Mouse (Mus musculus) embryonic stem cell, embryonic (primary cell): ENCODE data around the gene D430041D05Rik.

Source experiments
- CTCF ChIA-PET, 4 experiments: fragments of 300-600 bp in 2 of 4; fragments of 350-600 bp in 2 of 4; sonication (Branson Sonifier 250); formaldehyde crosslinking; loops; one replicate each; lab custom pipeline; 2022; ENCODE audit warnings: inconsistent platforms in 2 of 4; lab: Charles Lee
- POLR2A ChIA-PET, 4 experiments: fragments of 300-600 bp in 2 of 4; fragments of 350-600 bp in 2 of 4; sonication (Branson Sonifier 250); formaldehyde crosslinking; loops; one replicate each; lab custom pipeline; 2022; ENCODE audit warnings: antibody characterized with exemption in 4 of 4, inconsistent platforms in 1 of 4; lab: Charles Lee

The D430041D05Rik gene

DNA sequence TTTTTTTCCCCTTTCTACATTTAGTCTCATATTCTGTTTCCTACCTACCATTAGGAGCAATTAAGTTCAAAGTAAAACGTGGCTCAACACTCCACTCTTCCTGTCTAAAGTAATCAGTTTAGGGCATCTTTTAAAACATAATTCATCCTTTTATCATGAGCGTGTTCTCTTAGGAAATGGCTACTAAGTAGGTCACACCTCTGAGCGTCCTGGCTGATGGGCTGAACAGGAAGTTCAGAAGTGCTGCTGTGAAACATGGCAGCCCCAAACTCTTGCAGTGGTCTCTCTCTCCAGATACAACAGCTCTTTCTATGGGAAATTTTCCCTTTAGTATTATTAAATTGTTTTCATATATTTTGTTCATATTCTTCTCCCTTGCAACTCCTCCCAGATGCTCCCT, 223.7 kb downstream of the D430041D05Rik start:
- CTCF ChIA-PET = interaction anchor here in 1 of 4 experiments (0.6 kb wide), 1 partner anchor 238 kb away, joined by 3 read pairs; no protein-coding TSS in a partner anchor

DNA sequence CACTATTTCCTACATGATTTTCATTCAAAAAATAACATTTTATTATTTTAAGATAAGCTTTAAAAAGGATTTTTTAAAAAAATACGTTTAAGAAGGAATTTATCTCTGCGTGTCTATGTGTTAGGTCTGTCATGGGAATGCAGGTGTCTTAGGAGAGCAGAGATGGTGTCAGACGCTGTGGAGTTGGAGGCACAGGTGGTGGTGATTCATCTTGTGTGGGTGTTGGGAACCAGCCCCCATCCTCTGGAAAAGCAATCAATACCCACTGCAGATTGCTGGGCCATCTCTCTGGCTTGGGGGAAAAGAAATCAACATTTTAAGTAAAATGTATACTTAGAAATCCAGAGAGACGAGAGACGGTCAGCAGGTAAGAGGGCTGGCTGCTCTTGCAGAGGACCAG, 225.2 kb downstream of the D430041D05Rik start:
- POLR2A ChIA-PET = no interaction called here
- CTCF ChIA-PET = no interaction called here

More for the DNA sequence above, 223.7 kb downstream of the D430041D05Rik start:
- POLR2A ChIA-PET = no interaction called here

GRCm38 (mm10) chr2:104184296-104184695, 226.5 kb downstream of the D430041D05Rik start:
- ChIA-PET CTCF (no interaction called here), POLR2A (no interaction called here)

DNA sequence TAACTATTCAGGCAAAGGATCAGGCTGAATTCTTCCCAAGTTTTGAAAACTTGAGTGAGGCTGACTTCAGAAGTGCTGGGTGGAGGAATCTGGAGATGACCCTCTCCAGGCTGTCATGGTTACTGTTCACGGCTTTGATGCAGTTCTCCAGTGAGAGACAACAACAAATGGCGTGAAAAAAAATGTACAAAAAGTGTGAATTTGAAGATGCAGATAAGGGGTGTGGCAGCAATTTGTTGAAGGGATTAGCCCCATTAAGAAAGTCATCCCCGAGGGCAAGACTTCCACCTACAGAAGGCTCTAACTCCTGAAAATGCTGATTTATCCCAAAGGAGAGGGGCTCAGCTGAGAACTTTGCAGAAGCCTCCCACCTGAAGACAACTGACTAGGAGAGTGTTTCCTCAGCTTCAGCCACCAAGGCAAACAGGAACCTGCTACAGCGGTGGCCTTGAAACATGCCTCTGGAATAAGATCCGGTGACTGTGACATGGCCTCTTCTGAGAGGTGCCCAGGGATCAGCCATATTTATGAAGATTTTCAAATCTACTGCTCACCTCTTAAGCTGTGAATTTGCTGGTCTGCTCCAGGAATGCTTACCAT, 227.5 kb downstream of the D430041D05Rik start:
- ChIA-PET CTCF (no interaction called here), POLR2A (no interaction called here)

- CTCF ChIA-PET = no interaction called here
- POLR2A ChIA-PET = interaction anchor here in 1 of 4 experiments (0.5 kb wide), 1 partner anchor 150 kb away, joined by 3 read pairs; no protein-coding TSS in a partner anchor
These were observed 231.2 kb downstream of the D430041D05Rik start for GRCm38 (mm10) chr2:104179636-104180035.

GRCm38 (mm10) chr2:104178251-104178650, 232.6 kb downstream of the D430041D05Rik start:
- ChIA-PET CTCF (interaction anchor here in 1 of 4 experiments (0.6 kb wide), 1 partner anchor 123 kb away, joined by 4 read pairs; no protein-coding TSS in a partner anchor), POLR2A (interaction anchor here in 1 of 4 experiments (1.2 kb wide), 1 partner anchor 233 kb away, joined by 3 read pairs; the partner anchor contains the start of gene D430041D05Rik)

DNA sequence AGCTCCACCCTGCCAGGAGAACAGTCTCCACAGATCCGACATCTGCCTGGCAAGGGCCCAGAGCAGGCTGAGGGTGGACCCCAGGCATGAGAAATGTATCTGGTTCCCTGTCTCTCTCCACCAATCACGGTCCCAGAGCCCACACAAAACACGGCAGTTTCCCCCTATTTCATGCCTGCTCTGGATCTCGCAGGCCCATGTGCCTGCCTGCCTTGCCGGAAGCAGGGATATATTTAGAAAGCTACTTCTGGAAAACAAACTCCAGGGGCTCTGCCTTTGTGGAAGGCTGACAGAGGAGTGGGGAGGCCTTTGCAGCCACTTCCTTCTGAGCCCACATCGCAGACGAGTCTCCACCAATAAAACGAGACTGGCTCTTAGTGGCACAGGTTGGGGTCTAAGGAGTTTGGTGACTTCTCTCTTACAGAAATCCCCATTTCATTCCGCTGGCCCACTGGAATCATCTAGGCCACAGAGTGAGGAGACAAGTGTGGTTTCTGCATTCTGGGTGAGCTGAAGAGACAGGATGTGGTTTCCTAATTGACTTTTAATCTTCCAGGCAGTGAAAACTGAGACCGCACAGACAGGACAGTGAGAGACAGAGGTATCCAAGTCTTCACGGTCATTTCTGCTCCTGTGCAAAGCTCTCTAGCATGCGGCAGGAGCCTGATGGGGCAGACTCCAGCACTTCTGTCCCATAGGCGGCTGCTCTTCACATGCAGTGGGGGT, 233.7 kb downstream of the D430041D05Rik start:
- CTCF ChIA-PET = no interaction called here
- POLR2A ChIA-PET = interaction anchor here in 3 of 4 experiments (0.5 to 1.5 kb wide), 3 partner anchors 190 to 383 kb away, joined by 3 to 4 read pairs (median 3); no protein-coding TSS in a partner anchor

DNA sequence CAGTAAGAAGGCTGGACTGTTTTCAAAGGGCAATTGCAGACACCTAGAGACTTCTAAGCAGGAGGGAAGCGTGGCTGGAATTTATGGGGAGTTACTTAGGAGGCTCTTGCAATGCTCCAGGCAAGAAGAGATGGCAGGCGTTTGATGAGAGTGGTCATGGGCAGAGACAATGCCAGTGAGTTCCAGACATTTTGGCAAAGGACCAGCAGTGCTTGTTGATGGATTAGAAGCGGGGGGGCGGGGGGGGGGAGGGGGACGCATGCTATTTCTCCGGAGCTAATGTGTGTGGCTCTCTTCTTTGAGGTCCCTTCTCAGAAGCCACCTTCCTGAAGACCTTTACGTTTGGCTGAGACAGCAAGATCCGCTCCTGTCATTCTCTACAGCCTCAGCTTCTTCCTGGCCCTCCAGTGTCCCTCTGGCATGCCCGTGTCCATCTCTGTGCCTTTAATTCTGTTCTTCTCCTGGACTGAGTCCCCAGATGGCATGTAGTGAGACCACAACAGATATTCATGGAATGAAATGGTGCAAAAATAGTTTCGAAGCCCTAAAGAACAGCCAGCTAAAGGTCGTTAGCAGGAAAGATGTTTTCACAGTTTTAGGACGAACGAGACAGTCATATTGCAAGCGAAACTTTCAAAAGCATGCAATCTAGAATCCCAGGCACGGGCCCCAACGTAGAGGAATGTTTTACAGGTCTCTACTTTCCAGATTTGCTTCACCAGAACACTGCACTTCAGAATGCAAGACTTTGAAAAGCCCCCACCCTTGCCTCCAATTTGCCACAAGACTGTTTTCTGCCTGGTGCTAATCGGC, 234.4 kb downstream of the D430041D05Rik start:
- ChIA-PET POLR2A (interaction anchor here in 2 of 4 experiments (0.8 to 1.5 kb wide), 2 partner anchors 190 to 233 kb away, joined by 3 read pairs; no protein-coding TSS in a partner anchor), CTCF (interaction anchor here in 1 of 4 experiments (0.6 kb wide), 1 partner anchor 819 kb away, joined by 3 read pairs; no protein-coding TSS in a partner anchor)

DNA sequence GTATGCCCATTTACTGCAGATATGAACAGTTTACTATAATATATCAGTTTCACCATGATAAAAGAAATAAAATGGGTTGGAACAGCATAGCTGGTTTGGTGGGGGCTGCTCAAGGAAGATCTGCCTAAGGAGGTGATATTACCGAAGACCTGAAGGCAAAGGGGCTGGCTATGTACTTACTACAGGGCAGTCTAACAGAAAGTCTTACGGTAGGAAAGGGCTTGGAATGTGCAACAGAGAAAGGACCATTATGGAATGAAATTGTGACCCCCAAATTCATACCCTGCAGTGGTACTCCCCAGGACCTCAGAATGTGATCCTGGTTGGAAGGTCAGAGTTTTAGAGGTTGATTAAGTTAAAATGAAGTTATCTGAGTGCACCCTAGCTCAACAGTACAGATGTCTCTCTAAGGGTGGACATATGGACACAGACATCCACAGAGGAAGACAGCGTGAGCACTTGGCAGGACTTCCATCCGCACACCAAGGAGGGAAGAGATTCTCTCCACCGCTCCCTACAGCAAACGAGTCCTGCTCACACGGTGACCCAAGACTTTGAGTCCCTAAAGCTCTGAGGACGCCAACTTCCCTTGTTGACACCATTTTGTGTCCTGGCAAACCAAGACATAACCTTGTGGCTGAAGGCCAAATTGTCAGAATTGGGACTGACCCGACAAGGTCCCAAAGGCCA, 235.2 kb downstream of the D430041D05Rik start:
- ChIA-PET POLR2A (no interaction called here), CTCF (no interaction called here)

DNA sequence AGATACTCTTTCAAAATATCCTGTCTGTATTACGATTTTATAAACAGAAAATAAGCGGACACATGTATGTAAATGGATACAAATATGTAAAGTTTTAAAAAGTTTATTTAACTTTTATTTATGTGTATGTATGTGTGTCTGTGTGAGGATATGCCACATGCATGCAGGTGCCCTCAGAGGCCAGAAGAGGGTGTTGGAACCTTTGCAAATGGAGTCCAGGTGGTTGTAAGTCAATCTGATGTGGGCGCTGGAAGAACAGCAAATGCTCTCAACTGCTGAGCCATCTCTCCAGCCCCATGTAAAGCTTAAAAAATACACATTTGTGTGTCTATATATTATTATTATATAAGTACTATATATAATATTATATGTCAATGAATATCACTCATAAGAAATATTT, 237.4 kb downstream of the D430041D05Rik start:
- CTCF ChIA-PET = no interaction called here
- POLR2A ChIA-PET = no interaction called here

DNA sequence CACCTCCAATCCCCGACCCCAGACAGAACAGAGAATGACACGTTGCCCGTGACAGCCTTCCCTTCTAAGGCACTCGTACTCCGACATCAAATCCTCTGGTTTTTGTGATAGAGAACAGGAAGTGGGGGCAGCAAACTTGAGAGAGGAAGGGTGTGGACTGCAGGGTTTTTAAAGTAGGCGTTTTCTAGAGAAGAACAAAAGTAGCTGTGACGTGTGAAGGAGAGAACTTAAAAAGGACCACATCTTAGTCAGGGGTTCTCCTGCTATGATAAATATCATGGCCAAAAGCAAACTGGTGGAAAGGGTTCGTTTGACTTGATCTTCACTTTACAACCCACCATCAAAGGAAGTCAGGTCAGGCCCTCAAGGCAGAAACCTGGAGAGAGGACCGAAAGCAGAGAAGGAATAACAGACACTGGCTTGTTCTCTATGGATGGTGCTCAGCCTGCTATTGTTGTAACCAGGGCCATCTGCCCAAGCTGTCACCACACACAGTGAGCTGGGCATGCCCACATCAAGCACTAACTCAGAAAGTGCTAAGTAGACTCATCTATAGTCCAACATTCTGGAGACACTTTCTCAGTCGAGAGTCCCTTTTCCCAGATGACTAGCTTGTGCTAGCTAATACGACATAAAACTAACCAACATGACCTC, 238.0 kb downstream of the D430041D05Rik start:
- POLR2A ChIA-PET = no interaction called here
- CTCF ChIA-PET = no interaction called here

DNA sequence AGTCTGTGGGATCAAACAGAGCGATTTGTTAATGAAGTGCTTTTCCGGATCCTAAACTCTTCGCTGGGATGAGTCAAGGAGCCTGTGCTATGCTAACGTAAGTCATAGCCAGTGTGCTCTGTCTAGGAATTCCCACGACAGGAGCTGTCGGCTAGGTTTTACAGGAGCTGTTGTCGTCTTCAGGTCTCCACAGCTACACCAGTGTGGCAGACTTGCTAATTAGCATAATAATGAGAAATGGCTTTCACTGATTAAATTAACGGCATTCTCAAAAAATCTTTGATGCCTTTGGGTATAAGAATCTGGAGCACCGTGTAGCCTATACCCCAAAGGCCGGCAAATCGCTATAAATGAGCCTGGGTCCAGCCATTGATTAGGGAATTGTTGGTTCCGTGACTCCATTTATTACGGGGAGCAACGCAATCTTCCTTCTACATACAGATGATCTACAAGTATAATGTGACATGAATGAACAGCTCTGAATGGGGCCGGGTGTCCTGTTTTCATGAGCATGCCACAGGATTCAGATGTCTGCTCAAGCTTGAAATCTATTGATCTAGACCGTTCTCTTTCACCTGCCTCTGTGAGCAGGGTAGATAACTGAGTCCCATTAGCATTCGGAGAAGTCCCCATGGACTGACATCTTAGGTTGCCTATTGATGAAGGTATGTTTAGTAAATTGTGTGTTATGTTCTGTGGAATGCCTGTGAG, 242.5 kb downstream of the D430041D05Rik start:
- POLR2A ChIA-PET = interaction anchor here in 1 of 4 experiments (1.5 kb wide), 1 partner anchor 13 kb away, joined by 3 read pairs; no protein-coding TSS in a partner anchor
- CTCF ChIA-PET = interaction anchor here in 2 of 4 experiments (0.6 to 1.0 kb wide), 2 partner anchors 17 to 168 kb away, joined by 3 to 4 read pairs; no protein-coding TSS in a partner anchor

DNA sequence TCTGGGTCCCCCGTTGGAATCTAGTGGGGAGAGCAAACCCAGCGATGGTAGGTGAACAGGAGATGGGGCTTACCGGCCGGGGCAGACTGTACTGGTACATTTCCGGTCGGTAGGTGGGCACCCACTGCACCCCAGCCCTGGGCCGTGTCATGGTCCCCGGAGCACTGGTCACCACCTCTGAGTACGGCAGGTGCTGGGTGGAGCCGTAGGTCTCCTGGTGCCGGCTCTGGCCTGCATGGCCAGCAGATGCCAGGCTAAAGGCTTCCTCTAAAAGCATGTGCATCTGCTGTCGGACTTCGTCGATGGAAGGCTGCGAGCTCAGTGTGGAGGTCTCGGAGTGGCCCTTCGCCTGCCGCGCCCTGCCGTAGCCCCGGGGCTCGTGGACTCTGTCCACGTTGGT, 243.0 kb downstream of the D430041D05Rik start:
- ChIA-PET POLR2A (interaction anchor here in 1 of 4 experiments (1.4 to 1.5 kb wide), 2 partner anchors 14 to 92 kb away, joined by 3 read pairs; no protein-coding TSS in a partner anchor), CTCF (interaction anchor here in 1 of 4 experiments (0.6 kb wide), 1 partner anchor 167 kb away, joined by 4 read pairs; no protein-coding TSS in a partner anchor)

GRCm38 (mm10) chr2:104165631-104166030, 245.2 kb downstream of the D430041D05Rik start:
- ChIA-PET CTCF (no interaction called here), POLR2A (no interaction called here)

DNA sequence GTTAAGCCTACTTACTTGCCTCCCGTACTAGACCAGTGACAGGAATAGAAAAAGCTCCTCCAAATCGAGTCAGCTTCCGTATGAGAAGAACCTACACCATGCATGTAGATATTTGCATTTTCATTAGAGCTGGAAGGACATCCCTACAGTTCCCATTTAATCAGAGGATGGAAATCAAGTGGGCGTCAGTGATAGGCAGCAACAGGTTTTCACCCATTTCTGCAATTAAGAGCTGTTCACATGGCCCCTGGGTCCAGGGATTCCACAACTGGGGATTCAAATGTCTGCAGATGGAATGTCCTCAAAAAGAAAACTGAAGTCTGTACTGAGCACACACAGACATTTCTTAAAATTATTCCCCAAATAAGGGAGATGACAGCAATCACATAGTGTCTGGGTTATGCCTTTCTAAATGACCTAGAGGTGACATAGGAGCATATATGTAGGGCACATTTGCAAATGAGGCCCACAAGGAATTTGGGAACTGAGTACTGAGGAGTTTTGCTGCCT, 246.8 kb downstream of the D430041D05Rik start:
- ChIA-PET POLR2A (interaction anchor here in 1 of 4 experiments (0.5 kb wide), 1 partner anchor 141 kb away, joined by 4 read pairs; no protein-coding TSS in a partner anchor), CTCF (no interaction called here)

GRCm38 (mm10) chr2:104163418-104163817, 247.4 kb downstream of the D430041D05Rik start:
- ChIA-PET POLR2A (no interaction called here), CTCF (interaction anchor here in 1 of 4 experiments (0.5 kb wide), 1 partner anchor 18 kb away, joined by 7 read pairs; no protein-coding TSS in a partner anchor)

DNA sequence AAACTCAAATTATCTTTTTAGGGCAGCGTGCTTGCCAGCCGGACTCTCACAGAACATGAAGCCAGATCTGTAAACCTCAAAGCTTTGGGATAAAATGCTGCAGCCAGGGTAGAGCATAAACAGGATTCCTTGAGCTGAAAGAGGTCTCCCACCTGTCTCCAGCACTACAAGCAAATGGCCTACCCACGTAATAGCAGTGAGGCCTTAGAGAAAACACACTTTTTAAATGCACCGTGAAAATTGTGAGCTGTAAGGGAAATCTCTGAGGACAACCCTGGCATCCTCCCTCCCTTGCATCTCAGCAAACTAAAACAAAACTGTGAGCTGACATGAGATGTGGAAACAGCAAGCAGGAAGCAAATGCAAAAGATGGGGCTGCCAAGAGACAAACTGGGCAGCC, 253.0 kb downstream of the D430041D05Rik start:
- ChIA-PET POLR2A (no interaction called here), CTCF (no interaction called here)
